Mouse (Mus musculus) thymus, postnatal 0 days (tissue): ENCODE measurements around the gene Lrrc4. TPM values are rescaled to one million over a fixed set of nuclear protein-coding genes. Genes with fewer than 3 reads are reported as not detected.

Experiments
- DNase-seq: peaks from one replicate; pipeline ENCODE4 v3.0.0-alpha.2; 2015; ENCODE audit warnings: low spot score
- polyA plus RNA-seq: library from polyadenylated mRNA; unstranded; fragments of >200 nt; fragmentation: Nextera tagmentation; extraction: Ambion mirVana; gene quantifications from 2 replicates; pipeline ENCODE4 v1.2.1, GENCODE M21; 2015

Gene Lrrc4
- polyA plus RNA-seq, 1 experiment from 2014 or later, result 0.16 TPM

DNA sequence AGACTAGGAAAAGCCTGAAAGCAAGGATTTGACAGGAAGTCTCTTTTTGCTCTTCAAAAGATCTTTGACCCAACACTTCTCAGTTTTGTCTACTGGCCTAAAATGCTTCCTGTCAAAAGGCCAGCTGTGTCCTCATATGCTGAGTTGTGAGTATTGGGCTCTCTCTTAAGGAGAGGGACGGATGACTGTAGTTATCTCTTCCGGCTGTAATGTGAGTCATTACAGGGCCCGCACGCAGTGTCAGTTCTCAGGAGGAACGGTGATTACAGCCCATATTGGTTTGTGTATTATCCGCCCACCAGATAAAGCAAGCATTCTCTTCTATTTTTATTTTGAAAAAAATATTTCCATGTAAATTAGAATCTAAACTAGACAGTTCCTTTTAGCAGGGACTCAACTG is 209.0 kb downstream of the Lrrc4 start:
- DNase-seq, result no peak

DNA sequence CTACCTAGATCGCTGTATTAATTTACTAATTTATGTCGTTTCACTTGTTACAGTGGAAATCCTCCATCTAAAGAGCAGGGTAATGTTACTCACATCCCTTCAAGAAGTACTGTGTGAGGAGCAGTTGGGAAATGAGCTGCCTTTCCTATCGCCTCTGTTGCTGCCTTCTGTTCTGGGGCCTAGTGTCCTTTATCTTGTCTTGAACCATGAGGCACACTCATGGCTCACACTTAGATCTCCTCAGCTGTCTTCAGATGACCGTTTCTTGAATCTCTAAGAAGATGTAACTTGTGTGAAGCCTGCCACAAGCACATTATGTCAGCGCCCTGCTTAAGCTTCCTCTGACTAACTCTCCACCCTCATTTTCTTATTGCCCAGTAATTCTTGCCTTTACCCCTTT is 209.6 kb downstream of the Lrrc4 start:
- no peak for DNase-seq

DNA sequence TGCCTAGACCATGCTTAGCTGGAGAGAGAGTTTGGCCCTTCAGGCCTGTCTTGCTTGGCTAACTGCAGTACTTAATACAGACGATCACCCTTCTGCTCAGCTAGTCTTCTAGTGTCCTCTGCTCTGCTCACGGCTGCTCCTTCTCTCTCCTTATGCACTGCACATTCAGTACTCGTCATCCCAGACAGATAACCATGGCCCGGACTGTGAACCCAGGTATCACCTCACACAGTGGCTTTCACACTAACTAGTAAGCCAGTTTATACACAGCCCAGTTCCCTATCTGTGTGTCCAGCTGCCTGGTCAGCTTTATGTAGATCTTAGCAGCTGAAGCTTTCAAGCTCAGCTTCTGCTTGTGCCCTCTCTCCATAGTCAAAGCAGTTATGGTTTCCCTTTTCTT is 210.1 kb downstream of the Lrrc4 start:
- DNase-seq, result no peak

DNA sequence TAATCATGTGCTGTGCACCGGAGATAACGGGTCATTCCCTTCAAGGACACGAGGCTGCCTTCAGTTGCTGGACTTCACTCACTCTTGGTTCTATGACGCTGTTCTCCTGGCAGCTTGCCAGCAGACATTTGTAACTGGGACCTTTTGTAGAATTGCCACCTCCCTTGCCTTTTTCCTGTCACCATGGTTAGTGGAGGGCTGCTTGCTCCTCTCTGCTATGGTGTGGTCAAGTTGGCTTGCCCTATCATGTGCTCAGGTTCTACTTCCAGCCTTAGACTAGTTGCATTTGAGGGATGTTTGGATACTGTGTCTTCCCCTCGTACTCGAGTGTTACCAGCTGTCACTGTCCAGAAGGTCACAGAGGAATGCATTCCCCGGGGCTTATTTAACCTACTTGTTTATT is 212.8 kb downstream of the Lrrc4 start:
- DNase-seq, result no peak

DNA sequence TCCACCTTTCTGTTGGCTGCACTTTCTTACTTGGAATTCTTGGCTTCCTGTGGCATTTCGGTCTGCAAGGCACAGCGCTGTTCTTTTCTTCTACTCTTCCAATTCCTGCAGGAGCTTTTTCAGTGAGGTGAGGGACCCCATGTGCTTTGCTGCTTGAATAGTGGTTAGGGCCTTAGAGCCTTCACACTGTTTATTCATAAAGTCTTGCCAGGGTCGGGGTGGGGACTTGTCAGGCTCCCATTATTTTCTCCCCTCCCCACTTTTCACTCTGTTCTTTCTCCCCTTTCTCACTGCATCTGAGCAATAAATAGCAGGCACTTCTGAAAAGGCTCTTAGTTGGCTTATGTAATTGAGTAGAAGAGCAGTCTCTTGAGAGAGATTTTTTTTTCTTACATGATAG is 213.2 kb downstream of the Lrrc4 start:
- no peak for DNase-seq

DNA sequence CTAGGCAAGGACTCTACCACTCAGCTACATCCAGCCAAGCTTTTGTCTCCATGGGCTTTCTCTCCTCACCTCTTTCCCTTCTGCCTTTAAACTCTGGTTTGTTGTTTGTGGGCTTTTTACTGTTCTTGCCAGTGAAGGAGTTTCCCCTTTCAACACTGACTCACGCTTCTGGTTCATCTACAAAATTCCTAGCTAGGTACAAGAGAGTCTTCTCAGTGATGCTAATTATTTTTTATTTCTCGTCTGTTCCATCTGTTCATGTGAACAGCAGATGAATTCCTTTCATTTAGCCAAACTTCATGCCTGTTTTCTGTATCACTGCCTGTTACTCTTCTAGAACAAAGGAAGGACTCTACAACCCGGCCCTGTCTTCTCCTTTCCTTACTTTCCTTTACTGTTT is 215.6 kb downstream of the Lrrc4 start:
- no peak for DNase-seq

DNA sequence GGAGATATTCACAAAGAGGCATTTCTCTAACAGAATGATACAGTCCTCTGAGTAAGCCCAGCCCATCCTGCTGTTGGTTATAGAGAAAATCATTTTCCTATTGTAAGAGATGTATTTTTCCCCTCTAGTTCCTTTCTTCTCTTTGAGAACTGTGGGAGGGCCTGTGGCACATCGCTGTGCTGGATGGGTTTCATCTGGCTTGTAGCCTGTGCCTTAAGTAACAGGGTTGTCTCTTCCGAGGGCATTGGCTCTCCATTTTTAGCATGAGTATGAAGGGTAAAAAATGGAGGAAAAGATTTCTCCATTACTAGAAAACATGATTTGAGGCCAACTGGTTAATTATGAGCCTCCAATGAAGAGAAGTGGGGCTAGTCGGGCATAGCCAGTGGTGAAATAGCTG is 216.1 kb downstream of the Lrrc4 start:
- DNase-seq, result no peak

DNA sequence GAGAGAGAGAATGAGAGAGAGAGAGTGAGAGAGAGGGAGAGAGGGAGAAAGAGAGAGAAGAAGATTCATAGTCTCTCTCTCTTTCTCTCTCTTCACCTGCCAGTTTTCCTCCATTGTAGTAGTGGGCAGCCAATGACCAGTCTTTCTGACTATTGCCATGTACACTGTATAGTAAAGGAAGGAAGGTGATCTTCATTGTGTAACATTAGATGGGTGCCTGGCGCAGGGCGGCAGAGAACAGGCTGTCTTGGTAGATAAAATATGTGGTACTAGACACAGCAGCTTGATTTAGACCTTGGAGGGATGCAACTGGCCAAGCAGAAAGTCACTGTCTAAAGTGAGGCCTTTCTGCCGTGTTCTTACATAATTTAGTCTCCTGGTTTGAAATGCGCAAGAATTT is 216.7 kb downstream of the Lrrc4 start:
- DNase-seq, result no peak

DNA sequence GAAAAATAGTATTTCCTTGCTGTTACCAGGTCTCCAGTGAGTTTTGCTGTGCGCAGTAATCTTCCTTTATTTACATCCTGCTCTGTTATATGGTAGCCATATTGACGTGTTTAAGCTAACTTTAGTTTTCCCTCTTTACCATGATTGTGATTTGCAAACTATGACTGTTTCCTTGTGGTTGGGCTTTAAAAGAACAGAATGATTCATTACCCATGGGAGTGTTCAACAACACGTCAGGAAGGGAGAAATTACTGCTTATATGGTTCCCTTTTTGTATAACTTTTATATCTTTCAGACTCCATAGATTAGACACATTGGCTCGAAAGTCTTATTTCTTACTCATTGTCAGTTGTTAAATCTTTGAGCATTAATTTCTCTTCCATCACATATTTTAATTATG is 218.1 kb downstream of the Lrrc4 start:
- DNase-seq, result no peak

Other genes with a start within 250 kb of the Lrrc4 start
- gene Lep, start 228.5 kb upstream of the Lrrc4 start, polyA plus RNA-seq, result 0.12 TPM in 1 of 2 replicates, not detected in the other